Mouse (Mus musculus) CH12.LX (cell line): ENCODE data around the gene Atp5g1. TPM values are rescaled to one million over a fixed set of nuclear protein-coding genes. Genes with fewer than 3 reads are reported as not detected.
A peak's percentile ranks its signal among the peaks of the same experiment; 100 is the strongest.

Experiments
- DNase-seq: peaks from one replicate; pipeline ENCODE4 v3.0.0-alpha.2; 2013; ENCODE audit errors: extremely low read depth
- H3K27ac ChIP-seq: 2 replicates; pipeline ENCODE4 v1.5.1; 2012; ENCODE audit warnings: low read depth, mild to moderate bottlenecking, control low read depth, moderate library complexity; ENCODE audit not compliant: insufficient read depth
- H3K27me3 ChIP-seq: replicated peaks from 2 replicates; pipeline ENCODE3; 2012; ENCODE audit warnings: inconsistent platforms
- H3K36me3 ChIP-seq, 2 experiments: replicated peaks in 1 of 2; 2 replicates each; pipeline versions ENCODE3 to v1.6.1; 2012; ENCODE audit warnings: inconsistent platforms in 1 of 2, low read length in 1 of 2, mild to moderate bottlenecking in 1 of 2, mixed read lengths in 1 of 2, moderate library complexity in 1 of 2; ENCODE audit not compliant: control insufficient read depth in 1 of 2, insufficient read depth in 1 of 2
- H3K4me1 ChIP-seq, 2 experiments: 2 replicates each; pipeline ENCODE4 v1.6.1; 2012; ENCODE audit warnings: inconsistent platforms in 1 of 2, moderate library complexity in 1 of 2; ENCODE audit not compliant: insufficient read depth in 2 of 2, control insufficient read depth in 1 of 2
- H3K4me2 ChIP-seq: 2 replicates; pipeline ENCODE4 v1.6.1; 2012; ENCODE audit warnings: low read depth, mild to moderate bottlenecking, control low read depth; ENCODE audit not compliant: poor library complexity, insufficient read depth, severe bottlenecking
- H3K4me3 ChIP-seq, 3 experiments: fragments of 150-350 bp in 1 of 3; sonication (generic) in 1 of 3; replicated peaks in 1 of 3; 2 replicates each; pipeline versions ENCODE3 to v1.5.1; 2011 to 2012; ENCODE audit warnings: low read depth in 2 of 3, low read length in 2 of 3, mild to moderate bottlenecking in 2 of 3, moderate library complexity in 2 of 3, control low read depth in 1 of 3, improper control_type of control experiment in 1 of 3, inconsistent platforms in 1 of 3, mixed read lengths in 1 of 3; ENCODE audit not compliant: poor library complexity in 1 of 3
- H3K79me2 ChIP-seq: replicated peaks from 2 replicates; pipeline ENCODE4 v1.6.1; 2012; ENCODE audit warnings: mild to moderate bottlenecking, moderate library complexity; ENCODE audit not compliant: control insufficient read depth, poor library complexity, insufficient read depth, severe bottlenecking; ENCODE audit errors: extremely low read depth
- H3K9ac ChIP-seq: 2 replicates; pipeline ENCODE4 v1.6.1; 2012; ENCODE audit warnings: low read depth, mild to moderate bottlenecking, control low read depth, moderate library complexity; ENCODE audit not compliant: insufficient read depth
- H3K9me3 ChIP-seq: replicated peaks from 2 replicates; pipeline ENCODE3; 2012; ENCODE audit warnings: low read length, inconsistent platforms, mixed read lengths
- BHLHE40 ChIP-seq: IDR thresholded peaks from 2 replicates; pipeline ENCODE4 v1.6.1; 2011; ENCODE audit warnings: mild to moderate bottlenecking, low read depth, low read length, improper control_type of control experiment
- CHD2 ChIP-seq: IDR thresholded peaks from 2 replicates; pipeline ENCODE4 v1.6.1; 2011; ENCODE audit warnings: low read length, improper control_type of control experiment
- CTCF ChIP-seq, 2 experiments: IDR thresholded peaks in 1 of 2; conservative IDR thresholded peaks in 1 of 2; 2 replicates each; pipeline ENCODE4 v1.5.1; 2011 to 2012; ENCODE audit warnings: low read depth in 2 of 2, low read length in 2 of 2, improper control_type of control experiment in 1 of 2, inconsistent platforms in 1 of 2, mild to moderate bottlenecking in 1 of 2, moderate library complexity in 1 of 2
- E2F4 ChIP-seq: IDR thresholded peaks from 2 replicates; pipeline ENCODE4 v1.6.1; 2011; ENCODE audit warnings: low read depth, low read length, improper control_type of control experiment; ENCODE audit not compliant: insufficient replicate concordance
- EP300 ChIP-seq: IDR thresholded peaks from 2 replicates; pipeline ENCODE4 v1.6.1; 2011; ENCODE audit warnings: low read length, improper control_type of control experiment
- ETS1 ChIP-seq: conservative IDR thresholded peaks from 2 replicates; pipeline ENCODE4 v1.6.1; 2012; ENCODE audit warnings: low read depth, mild to moderate bottlenecking, inconsistent platforms, low read length, improper control_type of control experiment, moderate library complexity
- GABPA ChIP-seq: IDR thresholded peaks from 2 replicates; pipeline ENCODE4 v1.6.1; 2012; ENCODE audit warnings: low read depth, low read length, improper control_type of control experiment, inconsistent platforms; ENCODE audit not compliant: insufficient replicate concordance
- HCFC1 ChIP-seq: IDR thresholded peaks from 2 replicates; pipeline ENCODE4 v1.6.1; 2012; ENCODE audit warnings: low read depth, mild to moderate bottlenecking, inconsistent platforms, low read length, improper control_type of control experiment
- JUND ChIP-seq: conservative IDR thresholded peaks from 2 replicates; pipeline ENCODE4 v1.6.1; 2011; ENCODE audit warnings: low read depth, low read length, improper control_type of control experiment
- KAT2A ChIP-seq: IDR thresholded peaks from 2 replicates; pipeline ENCODE4 v1.6.1; 2012; ENCODE audit warnings: low read length, improper control_type of control experiment, inconsistent platforms; ENCODE audit not compliant: insufficient replicate concordance
- MAX ChIP-seq: IDR thresholded peaks from 2 replicates; pipeline ENCODE4 v1.6.1; 2011; ENCODE audit warnings: low read length, improper control_type of control experiment
- MXI1 ChIP-seq: IDR thresholded peaks from 2 replicates; pipeline ENCODE4 v1.6.1; 2011; ENCODE audit warnings: mild to moderate bottlenecking, low read depth, low read length, improper control_type of control experiment
- MYC ChIP-seq: IDR thresholded peaks from 2 replicates; pipeline ENCODE4 v1.6.1; 2011; ENCODE audit warnings: low read depth, mild to moderate bottlenecking, improper control_type of control experiment, low read length
- NELFE ChIP-seq: IDR thresholded peaks from 2 replicates; pipeline ENCODE4 v1.6.1; 2011; ENCODE audit warnings: low read depth, low read length, improper control_type of control experiment
- POLR2A ChIP-seq: IDR thresholded peaks from 2 replicates; pipeline ENCODE4 v1.6.1; 2011; ENCODE audit warnings: low read depth, mild to moderate bottlenecking, improper control_type of control experiment, low read length
- RAD21 ChIP-seq: IDR thresholded peaks from 2 replicates; pipeline ENCODE4 v1.6.1; 2011; ENCODE audit warnings: low read depth, mild to moderate bottlenecking, low read length, improper control_type of control experiment, moderate library complexity
- RCOR1 ChIP-seq: conservative IDR thresholded peaks from 2 replicates; pipeline ENCODE4 v1.6.1; 2012; ENCODE audit warnings: low read depth, mild to moderate bottlenecking, inconsistent platforms, low read length, improper control_type of control experiment
- SIN3A ChIP-seq: IDR thresholded peaks from 2 replicates; pipeline ENCODE4 v1.6.1; 2012; ENCODE audit warnings: low read length, improper control_type of control experiment, inconsistent platforms
- TCF12 ChIP-seq: IDR thresholded peaks from 2 replicates; pipeline ENCODE4 v1.6.1; 2014; ENCODE audit warnings: low read depth, mild to moderate bottlenecking, inconsistent platforms, low read length, improper control_type of control experiment
- USF1 ChIP-seq: IDR thresholded peaks from 2 replicates; pipeline ENCODE4 v1.6.1; 2014; ENCODE audit warnings: low read depth, mild to moderate bottlenecking, inconsistent platforms, low read length, improper control_type of control experiment
- USF2 ChIP-seq: conservative IDR thresholded peaks from 2 replicates; pipeline ENCODE4 v1.6.1; 2011; ENCODE audit warnings: low read depth, low read length, improper control_type of control experiment
- ZC3H11A ChIP-seq: IDR thresholded peaks from 2 replicates; pipeline ENCODE4 v1.6.1; 2012; ENCODE audit warnings: low read depth, mild to moderate bottlenecking, inconsistent platforms, low read length, improper control_type of control experiment
- ZKSCAN1 ChIP-seq: IDR thresholded peaks from 2 replicates; pipeline ENCODE4 v1.6.1; 2012; ENCODE audit warnings: low read depth, inconsistent platforms, low read length, improper control_type of control experiment, borderline replicate concordance
- ZMIZ1 ChIP-seq: IDR thresholded peaks from 2 replicates; pipeline ENCODE4 v1.6.1; 2012; ENCODE audit warnings: low read depth, mild to moderate bottlenecking, inconsistent platforms, low read length, improper control_type of control experiment
- dilution Hi-C: fragments of 300-500 bp; cut with MboI; formaldehyde crosslinking; loops from 2 replicates; pipeline ENCODE4 v1.14.3; 2020; ENCODE audit warnings: low sequenced_read_pairs; ENCODE audit not compliant: extremely low pct_unique_long_range_greater_than_20kb, extremely low pct_ligation_motif_present
- in situ Hi-C: fragments of 300-500 bp; cut with MboI; formaldehyde crosslinking; loops from 3 replicates; pipeline ENCODE4 v1.14.3; 2019; ENCODE audit warnings: low sequenced_read_pairs, low pct_ligation_motif_present, low pct_unique_long_range_greater_than_20kb, mixed read lengths
- polyA plus RNA-seq: library from polyadenylated mRNA; unstranded; fragments of >175 nt; gene quantifications from 2 replicates; pipeline ENCODE4 v1.2.1, GENCODE M21; 2012; ENCODE audit warnings: low read depth; ENCODE audit not compliant: insufficient read length
- total RNA-seq, 2 experiments: library from RNA; depleted of rRNA; stranded (reverse); fragments of 300-350 nt in 1 of 2; fragments of >200 nt in 1 of 2; gene quantifications; 2 replicates each; pipeline ENCODE4 v1.2.3; 2012 to 2014

Atp5g1 gene
- total and polyA plus RNA-seq, 3 experiments, result 778 to 969 (median 851) TPM

- in situ Hi-C loops (no loop called here), dilution Hi-C loops (no loop called here)
- no peak for DNase-seq
- H3K4me1 ChIP-seq, result peaks cover 7 to 25% of the 10 kb centered on the region in 2 experiments
- H3K9me3 ChIP-seq, result no peaks in the 10 kb centered on the region
- H3K27me3 ChIP-seq, result no peaks in the 10 kb centered on the region
- H3K4me3 ChIP-seq, result no peak overlapping the region
- H3K4me2 ChIP-seq, result no peak overlapping the region
- no peak overlapping the region for H3K27ac ChIP-seq
- H3K79me2 ChIP-seq, result peaks cover 17% of the 10 kb centered on the region
- TF ChIP-seq ZMIZ1, result peak; percentile 10; the same call in 1 of the 2 replicates
- no peak for TF ChIP-seq E2F4
- no peak overlapping the region for H3K9ac ChIP-seq
- peaks cover 21 to 50% of the 10 kb centered on the region in 2 experiments for H3K36me3 ChIP-seq
These were observed 5.1 kb downstream of the Atp5g1 start for GRCm38 (mm10) chr11:96070353-96070752.

- H3K9ac ChIP-seq, result no peak overlapping the region
- no peak overlapping the region for H3K27ac ChIP-seq
- no peak for TF ChIP-seq ZMIZ1
- TF ChIP-seq MYC, result no peak
- no peak for TF ChIP-seq MAX
- TF ChIP-seq BHLHE40, result no peak
- no peak for TF ChIP-seq CTCF (conservative IDR thresholded peaks at IDR 0.05 in 1 of 2, IDR thresholded peaks at IDR 0.05 in 1 of 2; ENCODE audit: low read depth in 2 of 2, low read length in 2 of 2)
- TF ChIP-seq, all 38 proteins: peak for 0
- Histone ChIP-seq H3K27me3 (no peaks in the 10 kb centered on the region), H3K4me1 (peaks cover 2 to 24% of the 10 kb centered on the region in 2 experiments; a peak in 3 of 4 replicates), H3K36me3 (peaks cover 17 to 44% of the 10 kb centered on the region in 2 experiments), H3K4me3 (no peak overlapping the region), H3K79me2 (peaks cover 18% of the 10 kb centered on the region), H3K4me2 (no peak overlapping the region), H3K9me3 (no peaks in the 10 kb centered on the region)
- DNase-seq, result no peak
- in situ Hi-C loops (no loop called here), dilution Hi-C loops (no loop called here)
These were observed 7.2 kb downstream of the Atp5g1 start for GRCm38 (mm10) chr11:96068231-96068630.

- dilution Hi-C loops, result no loop called here
- TF ChIP-seq CHD2 (peak; percentile 93), TCF12 (peak; percentile 98), MYC (peak; percentile 45), KAT2A (peak; percentile 84; the same call in 1 of the 2 replicates), POLR2A (peak; percentile 97), MAX (no peak), BHLHE40 (no peak), GABPA (peak; percentile 95), MXI1 (peak; percentile 88), JUND (no peak), HCFC1 (peak; percentile 94), EP300 (no peak), SIN3A (peak; percentile 96), USF2 (no peak), NELFE (peak; percentile 91), RCOR1 (no peak), ZC3H11A (no peak), USF1 (no peak; the same call in 1 of the 2 replicates), ZKSCAN1 (no peak), RAD21 (no peak), E2F4 (0 out of 2 replicates have a peak, but pooled peaks have one; percentile 41), ETS1 (0 out of 2 replicates have a peak, but pooled peaks have one; percentile 52)
These were observed 10.1 kb downstream of the Atp5g1 start, which contains the start of gene Ube2z for GRCm38 (mm10) chr11:96065215-96065911. Gene Ube2z (minus strand): TSS chr11:96065388.

More at GRCm38 (mm10) chr11:96065215-96065911, 10.1 kb downstream of the Atp5g1 start, which contains the start of gene Ube2z:
- in situ Hi-C loops, result no loop called here
- Histone ChIP-seq H3K79me2 (peaks cover 43% of the 10 kb centered on the region), H3K9me3 (no peaks in the 10 kb centered on the region), H3K4me3 (peak within 1 kb of the TSS; percentile 81 to 89 (median 89)), H3K36me3 (peaks cover 17 to 50% of the 10 kb centered on the region in 2 experiments), H3K4me1 (peaks cover 7 to 44% of the 10 kb centered on the region in 2 experiments), H3K9ac (peak within 1 kb of the TSS; percentile 97), H3K27me3 (no peaks in the 10 kb centered on the region), H3K27ac (peak within 1 kb of the TSS; percentile 68), H3K4me2 (peak within 1 kb of the TSS; percentile 98)
- peak; percentile 97 for DNase-seq
